Comparison of ENCODE assay signal across 10 mouse cellular contexts in the genomic region with DNA sequence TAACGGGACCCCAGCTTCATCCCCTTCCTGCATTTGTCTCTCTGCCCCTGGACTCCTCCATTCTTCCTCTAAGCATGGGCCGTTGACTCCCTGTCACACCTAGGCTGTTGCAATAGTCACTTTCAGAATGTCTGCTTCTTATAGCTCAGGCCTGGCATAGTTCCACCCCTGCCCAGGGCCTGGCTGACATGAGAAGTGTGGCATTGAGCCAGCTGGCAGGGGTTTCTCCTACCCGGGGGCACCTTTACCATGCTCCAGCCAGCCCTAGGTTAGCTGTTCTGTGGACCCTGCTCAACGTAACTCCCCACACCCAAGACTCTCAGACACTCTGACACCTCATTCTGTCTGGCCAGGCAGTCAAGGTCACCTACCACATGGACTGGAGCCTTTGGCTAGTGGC. TPM values are rescaled to one million over a fixed set of nuclear protein-coding genes. Genes with fewer than 3 reads are reported as not detected.
A peak's percentile ranks its signal among the peaks of the same experiment; 100 is the strongest.
DNase-seq lines count a peak whose midpoint lies in the region; TF ChIP-seq lines count a peak whose summit lies in the region.
"Had no signal": no experiment of that assay in that cellular context is flagged by ENCODE, and none has a peak within 500 bp of the region (broad histone marks: within the 10 kb centered on the region; RNA-seq: fewer than 3 reads in every experiment).

No protein-coding gene starts in this region.

- TF ChIP-seq CTCF in brain, embryonic 14.5 days (IDR thresholded peaks at IDR 0.05; ENCODE audit: borderline replicate concordance, extremely low read depth, insufficient read depth, insufficient read length), result no peak

- intact Hi-C loops in heart, postnatal 25 days (cut with DNase I), result no loop called here
- intact Hi-C loops in left cerebral cortex, postnatal 36 days (cut with DNase I), result no loop called here

- TF ChIP-seq POLR2A in brain, embryonic 14.5 days (IDR thresholded peaks at IDR 0.05; ENCODE audit: borderline replicate concordance, extremely low read depth, insufficient read depth, insufficient read length, poor library complexity, severe bottlenecking), result no peak

- DNase-seq in heart, adult 8-10 months (ENCODE audit: low spot score), result peak; percentile 16
- DNase-seq in heart, postnatal 25 days (ENCODE audit: low spot score), result no peak
- DNase-seq in brain, embryonic 14.5 days (ENCODE audit: low read depth), result peak; percentile 56
- peak; percentile 20 for DNase-seq in gastrocnemius, adult 18-20 months (ENCODE audit: low spot score)
- peak; percentile 87 for DNase-seq in kidney, postnatal 14 days
- no peak for DNase-seq in ovary, adult 18-20 months (ENCODE audit: low spot score)
- DNase-seq in frontal cortex, postnatal 10 days (ENCODE audit: low spot score in 2 of 2), result no peak
- DNase-seq in left cerebral cortex, postnatal 36 days (ENCODE audit: low spot score in 2 of 2), result no peak

RNA-seq across cellular contexts. Expression of a gene that starts 21.0 kb away (rescaled TPM):
- not detected for total RNA-seq in heart, adult 8-10 months (2022)
- total RNA-seq in heart, postnatal 25 days (2021), result not detected
- polyA plus RNA-seq in brain, embryonic 14.5 days (2012; rRNA removed), result 1.2 and 1.7 TPM in 2 replicates
- 1 to 10 TPM; 3.4 to 4.2 TPM for total RNA-seq in gastrocnemius, adult 18-20 months (2021)
- under 1 TPM; 0.35 to 0.43 TPM for total RNA-seq in left cerebral cortex, postnatal 36 days (2021)
- total RNA-seq: hematopoietic stem cell, adult 5-6 weeks; neutrophil, adult 5-6 weeks had no signal

RNA-seq across cellular contexts. Expression of a gene that starts 30.7 kb away (rescaled TPM):
- not detected for total RNA-seq in heart, adult 8-10 months (2022)
- total RNA-seq in heart, postnatal 25 days (2021), result not detected
- polyA plus RNA-seq in brain, embryonic 14.5 days (2012; rRNA removed), result 0.13 and 0.52 TPM in 2 replicates
- total RNA-seq in gastrocnemius, adult 18-20 months (2021), result not detected
- total RNA-seq in left cerebral cortex, postnatal 36 days (2021), result 1 to 10 TPM in 1 of 2 experiments, under 1 TPM in 1; 0.20 to 1.0 TPM
- total RNA-seq: hematopoietic stem cell, adult 5-6 weeks; neutrophil, adult 5-6 weeks had no signal

RNA-seq across cellular contexts. Expression of a gene that starts 46.2 kb away (rescaled TPM):
- 1 to 10 TPM; 6.3 to 8.5 (median 7.1) TPM for total RNA-seq in heart, adult 8-10 months (2022)
- total RNA-seq in heart, postnatal 25 days (2021), result 1 to 10 TPM; 5.1 to 6.9 TPM
- polyA plus RNA-seq in brain, embryonic 14.5 days (2012; rRNA removed), result 5.0 and 5.4 TPM in 2 replicates
- total RNA-seq in gastrocnemius, adult 18-20 months (2021), result 10 to 100 TPM; 13.0 to 22.9 TPM
- 1 to 10 TPM; 1.1 TPM for total RNA-seq in left cerebral cortex, postnatal 36 days (2021)
- total RNA-seq: neutrophil, adult 5-6 weeks had no signal

Comparison
In these comparisons a context has a peak if more than half of its experiments do, and no peak if none do; other contexts are left out.
1. DNase-seq: peak in heart, adult 8-10 months (single experiment), brain, embryonic 14.5 days (single experiment), gastrocnemius, adult 18-20 months (single experiment) and kidney, postnatal 14 days (single experiment); none in heart, postnatal 25 days (single experiment), ovary, adult 18-20 months (single experiment), frontal cortex, postnatal 10 days (0 of 2) and left cerebral cortex, postnatal 36 days (0 of 2).